Mouse (Mus musculus) cortical plate, adult 2 months (tissue): ENCODE results near the gene Alpk1. TPM values are rescaled to one million over a fixed set of nuclear protein-coding genes. Genes with fewer than 3 reads are reported as not detected.
A peak's percentile ranks its signal among the peaks of the same experiment; 100 is the strongest.

Source experiments
- H3K27ac ChIP-seq: fragments of 200-500 bp; 2 replicates; pipeline ENCODE4 v1.5.1; 2012; ENCODE audit warnings: low read length, control low read depth, inconsistent platforms; ENCODE audit not compliant: insufficient read depth
- H3K4me1 ChIP-seq: fragments of 200-500 bp; 2 replicates; pipeline ENCODE4 v1.6.1; 2011; ENCODE audit warnings: low read length; ENCODE audit not compliant: control insufficient read depth, insufficient read depth
- H3K4me3 ChIP-seq: fragments of 200-500 bp; 2 replicates; pipeline ENCODE4 v1.5.1; 2011; ENCODE audit warnings: mild to moderate bottlenecking, low read length, control low read depth; ENCODE audit not compliant: insufficient read depth
- CTCF ChIP-seq: fragments of 200-500 bp; IDR thresholded peaks from 2 replicates; pipeline ENCODE4 v1.5.1; 2011; ENCODE audit warnings: mild to moderate bottlenecking, control low read depth, low read length; ENCODE audit not compliant: insufficient read depth; ENCODE audit errors: extremely low read depth
- POLR2A ChIP-seq: fragments of 200-500 bp; IDR thresholded peaks from 2 replicates; pipeline ENCODE4 v1.6.1; 2011; ENCODE audit warnings: mild to moderate bottlenecking, low read length, control low read depth; ENCODE audit not compliant: insufficient read depth; ENCODE audit errors: extremely low read depth
- polyA plus RNA-seq: library from polyadenylated mRNA; depleted of rRNA; stranded (reverse); fragments of >200 nt; gene quantifications from 2 replicates; pipeline ENCODE4 v1.2.3, GENCODE M21; 2012

Alpk1 gene
- polyA plus RNA-seq, 1 experiment = 4.3 TPM

DNA sequence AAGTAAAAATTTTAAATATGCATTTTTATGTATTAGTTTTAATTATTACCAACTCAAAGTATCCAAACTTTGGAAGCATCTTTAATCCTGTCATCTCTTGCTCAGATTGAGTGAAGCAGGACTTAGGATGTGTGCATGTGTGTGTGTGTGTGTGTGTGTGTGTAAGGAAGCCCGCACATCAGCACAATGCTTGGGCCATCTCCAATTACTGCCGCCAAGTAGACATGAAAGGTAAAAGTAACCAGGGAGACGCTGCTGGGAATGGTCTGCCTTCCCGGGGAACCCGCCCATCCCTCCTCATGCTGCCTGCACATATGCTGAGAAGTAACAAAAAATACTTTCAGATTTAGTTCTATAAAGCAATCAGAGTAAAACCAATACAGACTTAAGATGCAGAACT, 27.5 kb upstream of the Alpk1 start:
- Histone ChIP-seq H3K4me1 (no peaks in the 10 kb centered on the region), H3K27ac (no peak overlapping the region), H3K4me3 (no peak overlapping the region)
- TF ChIP-seq POLR2A = no peak

DNA sequence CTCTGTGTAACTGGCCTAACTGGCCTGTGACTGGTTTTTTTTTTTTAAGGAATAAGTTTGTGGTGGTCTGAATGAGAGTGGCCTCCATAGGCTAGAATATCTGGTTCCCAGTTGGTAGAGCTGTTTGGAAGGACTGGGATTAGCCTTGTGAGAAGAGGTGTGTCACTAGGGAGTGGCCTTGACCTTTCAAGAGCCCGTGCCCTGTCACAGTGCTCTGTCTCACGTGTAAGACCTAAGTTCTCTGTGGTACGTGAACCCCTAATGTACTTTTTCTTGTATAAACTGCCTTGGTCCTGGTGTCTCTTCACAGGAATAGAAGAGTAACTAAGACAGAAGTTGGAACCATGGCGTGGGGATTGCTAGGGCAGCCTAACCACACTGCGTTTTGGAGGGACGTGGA, 25.7 kb upstream of the Alpk1 start:
- H3K4me3 ChIP-seq = no peak overlapping the region
- no peak overlapping the region for H3K27ac ChIP-seq
- TF ChIP-seq CTCF = no peak
- no peak for TF ChIP-seq POLR2A
- no peaks in the 10 kb centered on the region for H3K4me1 ChIP-seq

GRCm38 (mm10) chr3:127805071-127805470, 24.7 kb upstream of the Alpk1 start:
- Histone ChIP-seq H3K4me3 (no peak overlapping the region), H3K4me1 (no peaks in the 10 kb centered on the region), H3K27ac (no peak overlapping the region)
- TF ChIP-seq CTCF (no peak), POLR2A (no peak)

DNA sequence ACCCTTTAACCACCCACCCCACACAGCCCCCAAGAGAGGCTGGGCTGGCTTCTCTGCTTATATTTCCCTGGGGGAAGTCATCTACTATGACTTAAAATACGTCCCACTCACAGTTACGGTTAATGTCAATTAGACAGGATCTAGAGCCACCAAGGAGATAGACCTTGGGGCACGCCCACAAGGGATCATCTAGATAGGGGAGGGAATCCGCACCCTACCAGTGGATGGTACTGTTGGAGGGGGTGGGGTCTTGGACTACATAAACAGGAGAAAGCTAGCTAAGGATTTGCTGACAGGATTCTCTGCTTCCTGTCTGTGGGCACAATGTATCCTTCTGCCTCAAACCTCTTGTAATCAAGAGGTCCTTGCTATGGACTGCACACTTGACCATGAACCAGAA, 24.1 kb upstream of the Alpk1 start:
- no peak overlapping the region for H3K4me3 ChIP-seq
- H3K27ac ChIP-seq = no peak overlapping the region
- TF ChIP-seq CTCF = no peak
- TF ChIP-seq POLR2A = no peak
- no peaks in the 10 kb centered on the region for H3K4me1 ChIP-seq

DNA sequence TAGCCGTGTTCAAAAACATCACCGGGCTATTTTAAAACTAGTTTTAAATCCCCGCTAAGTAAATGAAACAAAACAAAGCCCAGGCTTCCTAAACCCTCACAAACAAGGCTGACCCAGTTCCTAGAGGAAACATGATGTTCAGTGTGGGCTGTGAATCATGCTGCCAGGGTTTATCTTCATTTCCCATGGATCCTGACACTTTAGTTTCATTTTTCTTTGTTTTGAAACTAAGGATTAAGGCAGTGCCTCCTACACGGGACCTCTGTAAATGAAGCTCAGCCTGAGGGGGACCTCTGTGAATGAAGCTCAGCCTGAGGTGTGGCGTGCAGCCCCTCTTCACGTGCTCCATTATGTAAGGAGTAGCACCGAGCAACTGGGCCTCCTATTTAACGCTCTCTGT, 22.5 kb upstream of the Alpk1 start:
- H3K27ac ChIP-seq = 0 out of 2 replicates have a peak overlapping the region, but pooled peaks have one; percentile 12
- 0 out of 2 replicates have a peak overlapping the region, but pooled peaks have one; percentile 10 for H3K4me3 ChIP-seq
- TF ChIP-seq CTCF (no peak), POLR2A (no peak)
- no peaks in the 10 kb centered on the region for H3K4me1 ChIP-seq

GRCm38 (mm10) chr3:127801162-127801561, 20.8 kb upstream of the Alpk1 start:
- Histone ChIP-seq H3K4me3 (no peak overlapping the region), H3K27ac (no peak overlapping the region), H3K4me1 (no peaks in the 10 kb centered on the region)
- TF ChIP-seq CTCF (no peak), POLR2A (no peak)

DNA sequence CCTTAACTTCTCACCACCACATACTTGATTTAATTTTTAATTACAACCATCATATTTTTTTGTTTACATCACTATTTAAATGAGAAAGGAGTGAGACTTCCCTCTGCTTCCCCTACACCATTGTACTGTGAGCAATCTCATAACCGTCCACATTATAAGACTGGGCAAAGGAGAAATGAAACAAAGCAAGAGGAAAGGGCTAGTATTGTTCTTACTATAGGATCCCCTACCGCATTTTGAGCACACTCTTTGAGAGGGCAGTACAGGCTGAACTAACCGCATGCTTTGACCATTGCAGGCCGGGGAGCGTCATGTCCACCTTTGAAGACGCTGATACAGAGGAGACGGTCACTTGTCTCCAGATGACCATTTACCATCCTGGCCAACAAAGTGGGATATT, 15.9 kb upstream of the Alpk1 start:
- Histone ChIP-seq H3K27ac (no peak overlapping the region), H3K4me1 (no peaks in the 10 kb centered on the region), H3K4me3 (no peak overlapping the region)
- TF ChIP-seq CTCF (no peak), POLR2A (no peak)

DNA sequence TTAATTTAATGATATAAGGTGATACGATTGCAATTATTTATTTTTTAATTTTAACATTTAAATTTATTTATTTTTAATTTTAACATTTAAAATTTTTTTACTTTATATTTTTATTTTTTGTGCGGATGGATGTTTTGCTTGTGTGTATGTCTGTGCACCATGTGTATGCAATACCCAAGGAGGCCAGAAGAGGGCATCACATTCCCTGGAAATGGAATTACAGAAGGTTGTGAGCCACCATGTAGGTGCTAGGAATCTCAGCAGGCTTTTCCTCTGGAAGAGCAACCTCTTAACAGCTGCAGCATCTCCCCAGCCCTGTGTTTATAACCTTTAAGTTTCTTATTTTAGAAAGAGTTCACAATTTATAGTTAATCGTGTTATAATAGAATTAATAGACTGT, 15.4 kb upstream of the Alpk1 start:
- TF ChIP-seq CTCF = 0 out of 2 replicates have a peak, but pooled peaks have one; percentile 3
- no peak for TF ChIP-seq POLR2A
- H3K4me1 ChIP-seq = no peaks in the 10 kb centered on the region
- H3K4me3 ChIP-seq = no peak overlapping the region
- H3K27ac ChIP-seq = no peak overlapping the region

DNA sequence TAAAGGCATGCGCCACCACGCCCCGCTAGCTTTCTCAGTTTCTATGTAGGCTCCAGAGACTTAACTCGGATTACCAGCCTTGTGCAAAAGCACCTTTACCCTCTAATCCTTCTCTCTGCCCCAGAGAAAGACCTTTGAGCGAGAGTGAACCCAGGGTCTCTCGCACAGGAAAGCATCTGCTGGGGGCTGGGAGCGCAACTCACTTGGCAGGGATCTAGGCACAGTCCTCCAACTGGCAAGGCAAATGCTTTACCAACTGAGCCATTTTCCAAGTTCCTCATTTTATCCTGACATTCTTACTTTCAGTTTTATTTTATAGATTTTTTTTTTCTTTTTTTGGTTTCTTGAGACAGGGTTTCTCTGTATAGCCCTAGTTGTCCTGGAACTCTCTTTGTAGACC, 12.7 kb upstream of the Alpk1 start:
- H3K27ac ChIP-seq = no peak overlapping the region
- TF ChIP-seq POLR2A (no peak), CTCF (no peak)
- no peak overlapping the region for H3K4me3 ChIP-seq
- no peaks in the 10 kb centered on the region for H3K4me1 ChIP-seq

- Histone ChIP-seq H3K4me1 (no peaks in the 10 kb centered on the region), H3K27ac (no peak overlapping the region), H3K4me3 (peak overlapping the region; percentile 57; the same call in 1 of the 2 replicates)
- TF ChIP-seq CTCF (no peak), POLR2A (no peak)
Observed at GRCm38 (mm10) chr3:127791595-127792561, 11.6 kb upstream of the Alpk1 start.
